Mouse (Mus musculus) retina, postnatal 1 day (tissue): ENCODE data around the gene Dnajb3.
A peak's percentile ranks its signal among the peaks of the same experiment; 100 is the strongest.
"Not testable (repeated sequence)": the region's sequence is repeated elsewhere in the genome, so short reads cannot be mapped to it uniquely, and the experiment has no call there.

Source experiments
- DNase-seq: peaks from one replicate; pipeline ENCODE4 v3.0.0-alpha.2; 2012

The Dnajb3 gene

GRCm38 (mm10) chr1:88214462-88214952 is 8.9 kb upstream of the Dnajb3 start:
- peak; percentile 12 for DNase-seq

DNA sequence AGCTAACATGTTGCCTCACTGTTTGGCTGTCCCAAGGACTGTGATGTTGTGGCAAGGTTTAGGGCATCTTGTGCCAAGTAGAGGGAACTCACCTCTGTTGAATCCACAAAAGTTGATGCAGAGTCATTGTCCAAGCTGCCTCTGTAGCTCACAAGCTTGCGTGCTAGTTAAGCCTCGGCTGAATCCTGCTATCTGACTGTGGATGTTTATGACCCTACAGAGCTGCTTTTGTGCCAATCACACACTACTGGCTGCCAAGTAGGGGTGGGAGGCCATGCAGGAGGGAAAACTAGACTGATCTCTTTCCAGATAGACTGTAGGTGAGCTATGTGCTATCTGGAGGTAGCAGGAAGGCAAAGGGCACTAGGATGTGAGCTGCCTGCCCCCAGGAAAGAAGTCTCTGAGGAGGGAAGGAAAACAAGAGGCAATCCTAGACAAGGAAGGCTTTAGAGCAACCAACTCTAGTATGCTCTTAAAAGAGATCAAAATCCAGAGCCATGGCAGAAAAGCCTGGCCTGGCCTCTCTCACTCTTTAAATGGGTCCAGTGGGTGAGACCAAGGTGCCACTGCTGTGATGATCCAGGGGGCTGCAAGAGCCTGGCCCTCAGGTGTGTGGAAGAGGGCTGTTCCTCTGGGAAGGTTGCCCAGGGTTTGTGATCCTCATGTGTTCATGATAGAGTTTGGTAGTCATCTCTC is 8.3 kb upstream of the Dnajb3 start:
- DNase-seq = peak; percentile 12

DNA sequence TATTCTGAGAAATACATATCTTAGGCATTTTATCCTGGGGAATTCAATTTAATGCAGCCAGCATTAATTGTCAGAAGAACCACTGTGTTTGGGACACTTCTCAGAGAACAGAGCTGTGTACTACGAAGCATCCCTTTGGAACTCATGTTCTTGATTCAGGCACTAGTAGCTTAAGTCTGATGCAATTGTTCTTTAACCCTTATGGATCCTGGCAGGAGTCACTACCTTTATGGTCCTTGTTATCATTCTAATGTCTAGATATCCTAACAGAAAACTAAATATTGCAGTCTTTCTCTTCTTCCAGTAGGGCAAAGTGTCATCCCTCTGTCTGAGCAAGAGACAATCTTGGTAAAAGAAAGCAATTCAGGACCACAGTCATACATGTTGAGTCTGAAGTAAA is 7.5 kb upstream of the Dnajb3 start:
- DNase-seq = peak; percentile 1

DNA sequence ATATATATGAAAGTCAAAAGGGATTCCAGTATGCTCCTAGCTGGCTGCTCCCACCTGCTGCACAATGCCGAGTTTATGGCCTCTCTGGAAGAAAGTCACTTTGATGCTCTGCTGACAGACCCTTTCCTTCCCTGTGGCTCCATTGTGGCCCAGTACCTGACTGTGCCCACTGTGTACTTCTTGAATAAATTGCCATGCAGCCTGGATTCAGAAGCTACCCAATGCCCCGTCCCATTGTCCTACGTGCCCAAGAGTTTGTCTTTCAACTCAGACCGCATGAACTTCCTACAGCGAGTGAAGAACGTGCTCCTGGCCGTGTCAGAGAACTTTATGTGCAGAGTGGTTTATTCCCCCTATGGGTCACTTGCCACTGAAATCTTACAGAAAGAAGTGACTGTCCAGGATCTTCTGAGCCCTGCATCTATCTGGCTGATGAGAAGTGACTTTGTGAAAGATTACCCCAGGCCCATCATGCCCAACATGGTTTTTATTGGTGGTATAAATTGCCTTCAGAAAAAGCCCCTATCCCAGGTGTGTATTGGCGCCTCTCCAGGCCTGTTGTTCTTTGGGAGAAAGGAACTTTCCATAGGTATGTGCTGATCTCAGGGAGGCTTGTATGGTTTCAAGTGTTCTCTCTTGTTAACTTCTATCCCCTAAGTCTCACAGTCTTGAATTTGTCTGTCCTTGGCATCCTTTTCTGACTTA is 6.9 kb upstream of the Dnajb3 start:
- peak; percentile 6 for DNase-seq

DNA sequence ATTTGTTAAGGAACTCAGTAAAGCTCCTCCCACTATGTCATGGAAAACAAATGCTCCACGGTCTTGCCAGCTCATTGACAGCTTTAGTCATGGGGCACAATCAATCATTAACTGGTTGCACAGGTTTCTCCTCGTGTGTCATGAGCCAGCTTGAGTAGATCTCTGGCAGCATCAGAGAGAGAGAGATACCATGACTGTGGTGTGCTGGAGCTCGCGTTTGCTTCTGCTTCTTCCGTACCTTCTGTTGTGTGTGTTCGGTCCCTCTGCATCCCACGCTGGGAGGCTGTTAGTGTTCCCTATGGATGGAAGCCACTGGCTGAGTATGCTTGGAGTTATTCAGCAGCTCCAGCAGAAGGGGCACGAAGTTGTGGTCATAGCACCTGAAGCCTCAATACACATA is 6.2 kb upstream of the Dnajb3 start, which contains the start of gene Ugt1a1:
Ugt1a1 (plus strand) TSS at position 148 of the 400 bp plus-strand sequence.
- no peak for DNase-seq

DNA sequence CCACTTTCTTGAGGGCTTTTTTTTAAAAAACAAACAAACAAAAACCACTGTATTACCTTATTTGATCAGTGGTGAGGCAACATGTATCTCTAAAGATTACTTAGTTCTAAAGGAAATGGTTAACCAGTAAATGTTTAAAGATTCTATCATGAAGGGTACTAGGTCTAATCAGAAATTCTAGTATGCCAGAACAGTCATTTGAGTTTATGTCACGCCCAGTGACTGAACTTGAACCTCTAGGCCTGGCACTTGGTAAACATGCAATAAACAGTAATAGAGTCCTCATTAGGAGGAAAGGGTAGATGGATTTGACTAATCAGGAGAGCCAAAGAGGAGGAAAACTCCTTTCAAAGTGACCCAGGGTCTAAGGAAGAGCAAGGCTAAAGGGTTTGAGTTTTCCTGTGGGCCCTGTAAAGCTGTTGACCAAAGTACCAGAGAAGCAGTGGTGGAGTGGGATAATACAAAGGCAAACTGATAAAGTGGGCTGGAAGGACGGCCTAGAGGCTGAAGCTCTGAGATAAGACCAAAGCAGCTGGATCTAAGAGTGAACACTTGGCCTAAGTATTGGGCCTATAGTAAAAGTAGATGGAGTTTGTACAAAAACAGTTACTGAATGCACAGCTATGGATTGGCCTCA is 1.4 kb upstream of the Dnajb3 start:
- DNase-seq = no peak

DNA sequence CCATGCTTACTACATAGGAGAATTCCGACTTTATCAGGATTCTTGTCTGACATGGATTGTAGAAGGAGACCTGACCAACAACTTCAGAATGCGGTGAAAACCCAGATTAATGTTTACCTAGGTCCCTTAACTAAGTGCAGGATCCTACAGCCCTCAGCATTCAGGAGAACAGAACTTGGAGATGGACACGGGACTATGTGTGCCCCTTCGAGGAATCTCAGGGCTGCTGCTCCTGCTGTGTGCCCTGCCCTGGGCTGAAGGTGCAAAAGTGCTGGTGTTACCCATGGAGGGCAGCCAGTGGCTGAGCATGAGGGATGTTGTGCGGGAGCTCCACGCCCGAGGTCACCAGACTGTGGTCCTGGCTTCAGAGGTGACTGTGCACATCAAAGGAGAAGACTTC is 5.1 kb downstream of the Dnajb3 start, which contains the start of gene Ugt1a2:
Ugt1a2 (plus strand) TSS at position 146 of the 400 bp plus-strand sequence.
- no peak for DNase-seq

GRCm38 (mm10) chr1:88199996-88200395 is 5.6 kb downstream of the Dnajb3 start:
- peak; percentile 1 for DNase-seq

GRCm38 (mm10) chr1:88197443-88197842 is 8.1 kb downstream of the Dnajb3 start:
- DNase-seq = no peak

GRCm38 (mm10) chr1:88195687-88196086 is 9.9 kb downstream of the Dnajb3 start:
- no peak for DNase-seq

GRCm38 (mm10) chr1:88192136-88192535 is 13.4 kb downstream of the Dnajb3 start:
- no peak for DNase-seq

- no peak for DNase-seq
These were observed 19.2 kb downstream of the Dnajb3 start for GRCm38 (mm10) chr1:88186325-88186935.

DNA sequence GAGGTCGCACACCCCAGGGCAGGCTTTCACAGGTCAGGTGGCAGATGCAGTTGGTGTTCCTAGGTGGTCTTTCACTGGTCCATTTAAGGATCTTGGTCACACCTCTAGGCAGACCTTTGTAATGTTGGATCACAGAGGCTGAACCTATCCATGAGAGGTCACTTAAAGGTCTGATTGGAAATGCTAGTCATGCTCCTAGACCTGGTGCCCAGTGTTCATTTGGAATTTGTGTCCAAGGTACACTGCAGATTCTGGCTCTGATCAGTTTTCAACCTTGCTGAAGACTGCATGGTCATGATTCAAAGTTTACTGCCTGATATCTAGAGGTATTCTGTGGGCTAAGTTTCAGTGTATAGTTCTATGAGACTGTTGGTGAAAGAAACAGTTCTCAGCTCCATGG is 25.9 kb downstream of the Dnajb3 start:
- DNase-seq = no peak

- not testable (repeated sequence) for DNase-seq
These were observed 33.4 kb downstream of the Dnajb3 start for GRCm38 (mm10) chr1:88172190-88172589.

GRCm38 (mm10) chr1:88165711-88166110 is 39.9 kb downstream of the Dnajb3 start, which contains the start of gene Ugt1a5:
Gene Ugt1a5, plus strand, starts transcription at chr1:88166012.
- DNase-seq = no peak

DNA sequence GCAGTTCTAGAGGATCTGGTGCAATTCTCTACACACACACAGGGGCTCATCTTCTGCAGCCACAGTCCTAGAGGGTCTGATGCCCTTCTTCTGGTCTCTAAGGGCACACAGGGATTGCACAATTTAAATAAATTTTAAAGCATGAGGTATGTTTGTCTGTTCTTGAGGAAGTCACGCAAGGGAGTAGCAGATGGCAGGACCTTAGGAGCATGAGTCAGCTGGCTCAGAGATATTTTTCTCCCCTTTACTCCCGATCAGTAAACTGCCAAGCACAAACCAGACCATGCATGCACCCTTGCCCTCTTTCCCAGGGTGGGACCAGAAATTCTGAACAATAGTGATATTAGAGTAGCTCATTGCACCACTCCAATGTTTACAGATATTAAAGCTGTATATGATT is 47.2 kb downstream of the Dnajb3 start:
- DNase-seq = no peak
